8 mouse cellular contexts compared by ENCODE assay signal in the genomic region with DNA sequence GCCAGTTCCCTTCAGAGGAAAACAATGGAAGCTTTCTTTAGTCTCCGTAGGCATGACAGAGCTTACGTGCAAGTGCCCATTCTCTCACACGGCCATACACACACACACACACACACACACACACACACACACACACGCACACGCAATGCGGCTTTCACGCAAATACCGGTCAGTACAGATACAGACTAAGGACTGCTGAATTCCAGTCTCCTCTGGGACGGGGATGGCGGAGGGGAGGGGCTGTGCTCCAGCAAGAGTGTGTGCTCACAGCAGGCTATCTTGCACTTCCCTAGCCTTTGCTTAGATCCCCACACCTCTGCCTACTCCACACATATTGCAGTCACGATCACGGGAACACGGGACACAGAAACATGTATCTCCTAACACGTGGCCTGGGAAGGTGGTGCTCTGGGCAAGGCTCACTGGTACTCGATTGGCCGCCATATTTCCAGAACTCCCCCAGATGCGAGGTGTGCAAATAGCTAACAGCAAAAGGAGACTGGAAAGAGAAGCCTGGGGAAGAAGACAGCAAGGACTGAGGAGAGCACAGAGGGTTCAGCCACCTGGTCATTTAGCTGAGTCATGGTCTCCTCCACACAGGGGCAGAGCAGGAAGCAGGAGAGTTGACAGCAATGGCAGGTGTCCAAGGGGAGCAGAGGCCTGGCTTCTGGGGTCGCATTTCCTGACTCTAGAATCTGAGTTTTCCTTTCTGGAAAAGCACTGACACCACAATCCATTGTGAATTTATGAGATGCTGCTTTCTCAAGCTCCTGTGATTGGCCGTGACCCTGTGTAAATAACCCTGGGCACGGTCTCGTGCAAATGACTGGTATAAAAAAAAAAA. TPM values are rescaled to one million over a fixed set of nuclear protein-coding genes. Genes with fewer than 3 reads are reported as not detected.
DNase-seq lines count a peak whose midpoint lies in the region.

No protein-coding gene starts in this region.

- intact Hi-C loops in left cerebral cortex, postnatal 36 days (cut with DNase I): no loop called here

- peak; percentile 54 to 55 for DNase-seq in cerebellum, postnatal 10 days
- no peak for DNase-seq in cerebellum, adult 9-11 months
- DNase-seq in adrenal gland, postnatal 25 days: peak; percentile 44
- DNase-seq in kidney, adult 11 months: peak; percentile 72
- peak; percentile 24 for DNase-seq in lung, postnatal 14 days
- DNase-seq in left cerebral cortex, adult 18-20 months (ENCODE audit: low spot score in 2 of 2): no peak
- no peak for DNase-seq in cerebellum, adult 11-12 months
- DNase-seq in left cerebral cortex, postnatal 36 days (ENCODE audit: low spot score in 2 of 2): no peak

RNA-seq across cellular contexts. Expression of a gene that starts 56.3 kb away (rescaled TPM):
- total RNA-seq in adrenal gland, postnatal 25 days (2021): 6.5 and 10.4 TPM in 2 replicates
- 10 to 100 TPM; 15.5 to 18.5 TPM for total RNA-seq in left cerebral cortex, adult 18-20 months (2021)
- total RNA-seq in left cerebral cortex, postnatal 36 days (2021): 10 to 100 TPM; 16.9 to 20.2 TPM

Comparison
In these comparisons a context has a peak if more than half of its experiments do, and no peak if none do; other contexts are left out.
1. DNase-seq: peak in cerebellum, postnatal 10 days (2 of 2), adrenal gland, postnatal 25 days (single experiment), kidney, adult 11 months (single experiment) and lung, postnatal 14 days (single experiment); none in cerebellum, adult 9-11 months (single experiment), left cerebral cortex, adult 18-20 months (0 of 2), cerebellum, adult 11-12 months (single experiment) and left cerebral cortex, postnatal 36 days (0 of 2).